Mouse (Mus musculus) layer of hippocampus, postnatal 10 days (tissue): ENCODE results near the gene Tnks2. TPM values are rescaled to one million over a fixed set of nuclear protein-coding genes. Genes with fewer than 3 reads are reported as not detected.
A peak's percentile ranks its signal among the peaks of the same experiment; 100 is the strongest.

Source experiments
- DNase-seq, 2 experiments: peaks; one replicate each; pipeline ENCODE4 v3.0.0; 2021; ENCODE audit warnings: low spot score in 2 of 2
- total RNA-seq, 2 experiments: library from RNA; stranded (reverse); gene quantifications; 2 replicates each; pipeline ENCODE4 v1.2.3; 2021

The Tnks2 gene
- total RNA-seq, 2 experiments from 2014 or later: 137 to 143 TPM

DNA sequence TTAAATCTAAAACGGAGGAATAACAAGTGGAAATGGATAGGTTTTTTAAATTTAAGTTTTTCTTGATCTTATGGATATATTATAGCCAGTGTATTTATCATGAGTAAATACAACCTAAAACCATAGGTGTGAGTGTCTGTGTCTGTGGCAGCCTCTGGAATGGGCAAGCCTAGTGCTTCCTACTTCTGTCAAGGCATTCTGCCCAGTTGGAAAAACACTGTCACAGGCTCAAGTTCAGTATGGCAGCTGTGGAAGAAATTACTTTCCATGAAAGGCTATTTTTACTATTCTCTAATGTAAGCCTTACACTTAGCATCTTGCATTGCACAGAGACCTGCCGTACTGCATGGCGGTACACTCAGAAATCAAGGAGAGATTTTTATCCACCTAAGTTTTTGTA is 57.7 kb downstream of the Tnks2 start:
- no peak for DNase-seq

DNA sequence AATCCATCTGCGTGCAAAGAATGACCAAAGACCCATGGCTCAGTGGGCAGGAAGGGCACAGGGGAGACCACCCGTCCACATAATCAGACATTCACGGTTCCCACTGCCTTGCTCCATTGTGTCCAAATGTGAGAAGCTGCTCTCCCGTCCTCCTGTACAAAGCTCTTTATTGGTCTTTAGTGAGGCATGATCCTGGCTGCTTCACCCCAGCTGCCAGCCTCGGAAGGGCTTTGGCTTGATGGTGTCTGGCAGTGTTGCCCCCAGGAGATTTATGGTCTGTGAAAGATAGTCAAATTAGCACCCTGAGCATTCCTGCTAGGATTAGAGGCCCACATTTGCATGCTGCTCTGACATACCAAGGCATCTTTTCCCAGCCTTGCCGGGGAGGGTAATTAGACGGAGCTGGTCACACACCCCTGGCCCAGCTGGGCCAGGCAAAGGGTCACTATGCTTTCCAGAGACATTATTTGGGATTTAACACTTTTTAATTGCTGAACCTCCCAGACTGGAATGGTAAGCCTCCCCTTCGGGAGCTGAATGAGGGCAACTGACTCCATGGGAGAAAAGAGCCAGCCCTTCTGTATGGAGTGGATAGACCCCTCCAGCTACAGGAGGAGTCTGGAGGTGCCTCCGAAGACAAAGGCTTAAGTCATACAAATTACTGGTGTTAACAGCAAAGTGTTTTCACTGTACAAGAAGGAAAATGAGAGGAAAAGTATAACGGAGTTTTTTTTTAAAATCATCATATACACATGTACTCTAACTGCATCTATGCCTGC is 62.9 kb downstream of the Tnks2 start:
- peak in 1 of 2 experiments; percentile 24 for DNase-seq

DNA sequence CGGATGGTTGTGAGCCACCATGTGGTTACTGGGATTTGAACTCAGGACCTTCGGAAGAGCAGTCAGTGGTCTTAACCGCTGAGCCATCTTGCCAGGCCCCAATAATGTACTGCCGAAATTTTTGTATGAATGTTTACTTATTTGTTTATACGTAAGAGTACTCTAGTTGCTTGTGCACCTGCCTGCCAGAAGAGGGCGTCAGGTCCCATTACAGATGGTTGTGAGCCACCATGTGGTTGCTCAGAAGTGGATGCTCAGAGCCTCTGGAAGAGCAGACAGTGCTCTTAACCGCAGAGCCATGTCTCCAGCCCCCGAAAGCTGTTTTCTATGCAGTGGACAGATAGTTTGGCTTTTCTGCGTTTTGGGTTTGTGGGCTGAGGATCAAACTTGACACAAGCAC is 63.7 kb downstream of the Tnks2 start:
- peak in 1 of 2 experiments; percentile 37 for DNase-seq

DNA sequence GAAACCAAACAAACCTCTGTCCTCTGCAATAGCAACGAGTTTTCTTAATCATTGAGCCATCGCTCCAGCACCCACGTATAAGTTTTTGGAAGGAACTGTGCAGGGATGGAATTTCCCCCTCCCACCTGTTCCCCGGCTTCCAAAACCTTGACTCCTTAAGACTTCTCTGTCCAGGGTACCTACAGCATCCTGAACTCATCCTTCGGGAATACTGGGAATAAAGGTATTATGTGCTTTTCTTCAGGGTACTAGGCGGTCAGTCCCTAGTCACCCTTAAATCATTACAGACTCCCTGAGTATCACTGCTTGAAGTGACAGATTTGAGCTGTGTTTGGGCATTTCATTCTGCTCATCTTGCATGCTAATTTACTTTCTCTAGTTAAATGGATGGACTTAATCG is 69.3 kb downstream of the Tnks2 start:
- no peak for DNase-seq

DNA sequence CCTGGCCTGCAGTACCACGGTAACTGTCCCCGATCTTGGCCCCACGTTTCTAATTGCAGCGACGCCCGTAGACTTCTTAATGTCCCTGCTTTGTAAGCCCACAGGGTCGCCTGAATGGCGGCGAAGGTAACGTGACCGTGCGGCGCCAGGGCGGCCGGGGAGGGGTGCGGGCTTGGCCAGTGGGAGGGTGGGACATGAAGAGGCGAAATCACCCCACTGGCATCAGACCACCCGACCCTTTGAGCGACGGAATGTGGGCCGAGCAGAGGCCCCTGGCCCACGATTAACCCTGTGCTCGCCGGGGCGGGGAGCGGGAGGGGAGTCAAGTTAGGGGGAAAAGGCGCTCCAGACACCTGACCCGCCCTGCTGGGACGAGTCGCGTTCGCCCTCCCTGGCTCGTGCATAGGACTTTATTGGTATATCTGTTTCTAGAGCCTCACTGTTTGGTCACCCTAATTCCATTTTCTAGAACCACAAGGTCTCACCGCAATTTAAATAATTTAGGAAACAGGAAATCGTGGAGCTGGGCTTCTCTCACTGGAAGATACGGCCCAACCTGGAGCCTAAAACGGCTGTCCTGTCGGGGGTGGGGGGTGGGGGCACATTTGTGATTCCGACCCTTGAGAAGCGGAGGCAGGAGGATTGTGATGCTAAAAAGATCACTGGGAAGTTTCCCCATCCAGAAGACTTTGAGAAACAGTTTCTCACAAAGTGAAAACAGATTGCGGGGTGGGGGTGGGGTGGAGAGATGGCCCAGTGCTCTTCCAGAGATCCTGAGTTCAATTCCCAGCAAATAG is 70.4 kb downstream of the Tnks2 start:
- DNase-seq: peak; percentile 73 to 76

DNA sequence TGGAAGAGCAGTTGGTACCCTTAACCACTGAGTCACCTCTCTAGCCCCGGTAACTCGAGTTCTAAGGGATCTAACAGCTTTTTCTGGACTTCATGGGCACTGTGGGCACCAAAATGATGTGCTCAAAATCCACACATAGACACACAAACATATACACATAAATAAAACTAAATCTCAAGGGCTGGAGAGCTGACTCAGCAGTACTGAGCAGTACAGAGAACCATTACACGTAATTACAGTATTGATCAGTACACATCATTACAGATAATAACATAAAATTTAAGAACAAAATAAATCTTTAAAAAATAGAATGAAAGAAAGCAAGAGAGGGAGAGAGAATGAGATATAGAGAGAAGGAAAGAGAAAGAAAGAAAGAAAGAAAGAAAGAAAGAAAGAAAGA is 75.1 kb downstream of the Tnks2 start:
- DNase-seq: no peak

DNA sequence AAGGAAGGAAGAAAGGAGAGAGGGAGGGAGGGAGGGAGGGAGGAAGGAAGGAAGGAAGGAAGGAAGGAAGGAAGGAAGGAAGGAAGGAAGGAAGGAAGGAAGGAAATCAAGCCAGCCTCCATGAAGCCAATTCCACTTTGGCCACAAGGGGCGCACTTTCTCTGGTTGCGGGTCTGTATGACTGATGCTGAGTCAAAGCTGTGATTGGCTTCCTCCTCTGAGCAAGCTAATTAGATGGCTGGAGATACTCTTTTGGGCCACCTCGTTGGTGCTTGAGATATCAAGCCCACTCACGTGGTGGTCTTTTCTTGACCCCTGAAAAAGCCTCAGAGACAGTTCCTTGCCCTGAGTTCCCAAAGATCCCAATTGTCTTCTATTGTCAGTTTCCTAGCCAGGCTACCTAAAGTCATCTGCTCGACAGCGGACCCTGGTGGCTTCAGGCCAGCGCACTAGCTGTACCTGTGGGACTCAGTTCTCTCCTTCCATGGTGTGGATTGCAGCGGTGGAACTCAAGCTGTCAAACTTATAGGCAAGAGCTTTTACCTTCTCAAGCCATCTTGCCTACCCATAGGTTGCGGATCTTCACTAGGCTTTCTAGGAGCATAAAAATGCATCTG is 75.8 kb downstream of the Tnks2 start:
- peak; percentile 62 to 68 for DNase-seq

DNA sequence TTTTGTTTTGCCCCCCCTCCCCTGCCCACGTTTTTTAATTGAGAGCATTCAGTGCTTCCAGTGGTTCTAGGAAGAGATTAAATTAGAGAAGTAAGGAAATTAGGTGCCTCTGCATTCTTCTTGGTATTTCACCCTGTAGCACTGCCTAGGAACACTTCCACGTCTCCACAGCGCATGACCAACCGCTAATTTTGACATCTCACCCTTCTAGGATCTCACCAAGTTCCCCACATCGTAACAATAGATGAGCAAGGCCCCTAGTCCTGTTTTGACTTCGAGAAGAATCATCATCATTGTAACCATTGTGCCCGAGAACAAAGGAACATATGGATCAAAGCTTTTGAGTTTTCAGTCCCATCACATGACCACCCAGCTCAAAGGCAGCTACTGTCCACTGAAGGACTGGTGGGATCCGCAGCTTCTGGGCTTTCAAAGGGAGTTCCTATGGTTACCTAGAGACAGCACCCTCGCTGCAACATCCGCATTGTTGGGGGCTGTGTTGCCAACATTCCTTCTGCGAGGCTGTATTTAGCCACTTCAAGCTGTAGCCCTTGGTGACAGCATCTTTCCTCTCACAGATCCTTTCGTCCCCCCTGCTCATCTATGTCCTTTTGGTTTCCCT is 76.5 kb downstream of the Tnks2 start:
- DNase-seq: peak; percentile 40 to 49

DNA sequence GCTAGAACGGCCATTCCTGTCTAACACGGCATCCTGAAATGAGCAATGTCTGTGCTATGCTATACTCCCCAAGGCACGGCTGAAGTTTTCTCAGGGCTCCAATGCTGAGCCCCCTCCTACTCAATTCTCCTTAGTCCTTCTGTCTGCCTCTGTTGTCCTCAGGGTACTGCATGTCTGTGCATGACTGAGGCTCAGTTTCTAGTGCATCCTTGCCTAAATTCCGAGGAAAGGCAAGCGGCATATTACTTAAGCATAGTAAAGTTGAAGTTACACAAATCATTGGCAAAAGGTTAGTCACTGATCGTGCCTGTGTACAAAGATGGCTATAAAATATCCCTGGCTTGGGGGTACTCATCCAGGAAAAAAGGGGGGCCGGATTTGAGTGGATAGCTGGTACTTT is 79.0 kb downstream of the Tnks2 start:
- no peak for DNase-seq

DNA sequence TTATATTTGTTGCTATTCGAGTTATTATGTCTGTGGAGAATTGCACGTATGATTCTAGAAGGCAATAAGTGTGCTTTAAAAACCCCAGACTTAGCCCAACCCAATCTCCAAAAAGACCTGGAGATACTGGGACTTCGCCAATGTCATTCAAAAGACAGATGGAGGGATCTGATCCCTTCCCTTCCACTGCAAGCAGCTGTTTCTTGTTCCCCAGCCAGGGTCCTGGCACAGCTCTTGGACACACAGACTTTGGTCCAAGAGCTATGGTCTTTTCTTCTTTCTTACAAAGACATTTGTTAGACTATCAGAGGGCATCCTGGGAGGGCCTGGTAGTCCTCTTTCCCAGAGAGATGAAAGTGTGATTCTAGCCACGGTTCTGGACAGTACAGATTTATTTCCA is 82.2 kb downstream of the Tnks2 start:
- no peak for DNase-seq

DNA sequence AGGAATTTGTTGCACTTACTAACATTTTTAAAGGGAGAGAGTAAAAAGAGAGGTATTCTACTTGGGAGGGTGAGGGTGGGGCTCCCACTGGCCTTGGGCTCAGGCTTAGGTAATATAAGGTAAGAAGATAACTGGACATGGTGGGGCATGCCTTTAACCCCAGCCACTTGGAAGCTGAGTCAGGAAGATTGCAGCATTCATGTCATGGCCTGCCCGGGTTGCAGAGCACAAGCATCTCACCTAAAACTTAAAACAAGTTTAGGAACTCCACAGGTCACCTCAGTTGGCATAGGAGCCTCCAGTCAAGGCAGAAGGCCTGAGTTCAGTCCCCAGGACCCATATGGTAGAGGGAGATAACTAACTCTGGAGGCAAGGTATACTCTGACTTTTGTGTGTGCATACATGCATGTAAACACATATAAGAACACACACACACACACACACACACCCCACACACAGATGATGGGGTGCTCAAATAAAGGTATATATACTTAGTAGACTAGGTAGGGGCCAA is 82.9 kb downstream of the Tnks2 start:
- no peak for DNase-seq

DNA sequence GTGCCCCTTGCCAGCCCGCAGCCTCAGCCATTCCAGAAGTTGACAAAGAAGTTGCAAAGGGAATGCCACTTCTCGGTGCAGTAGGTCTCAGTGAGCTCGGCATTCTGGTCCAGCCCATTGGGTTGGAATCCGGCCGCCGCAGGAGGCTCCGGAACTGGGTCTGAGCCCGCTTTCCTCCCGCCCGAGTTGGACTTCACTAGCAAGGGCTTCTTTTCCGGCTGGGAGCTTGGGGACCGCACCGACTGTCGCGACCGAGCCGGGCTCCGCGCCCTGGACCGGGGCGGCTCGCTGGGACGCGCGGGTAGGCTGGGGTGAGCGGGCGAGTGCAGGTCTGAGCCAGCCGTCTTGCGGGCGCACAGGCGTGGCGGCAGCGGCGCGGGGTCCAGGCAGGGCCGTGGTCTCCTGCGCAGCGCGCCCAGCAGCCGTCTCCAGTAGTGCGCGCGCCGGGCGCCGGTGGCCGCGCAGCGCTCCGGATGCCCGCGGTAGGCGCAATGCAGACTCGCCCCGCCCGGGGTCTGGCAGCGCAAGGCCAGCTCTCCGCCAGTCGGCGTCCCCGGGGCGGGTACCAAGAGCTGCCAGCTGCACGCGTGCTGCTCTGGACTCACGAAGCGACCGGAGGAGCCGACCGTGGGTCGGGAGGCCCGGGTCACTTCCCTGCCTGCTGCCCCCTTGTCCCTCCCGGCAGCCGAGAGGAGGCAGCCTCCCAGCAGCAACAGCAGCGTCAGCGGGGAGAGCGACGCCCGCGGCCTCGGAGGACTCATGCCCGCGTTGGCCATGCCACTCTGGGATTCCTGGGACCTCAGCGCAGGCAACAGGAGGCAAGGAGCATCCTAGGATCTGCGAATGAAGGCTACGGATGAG is 84.6 kb downstream of the Tnks2 start:
- peak; percentile 90 to 91 for DNase-seq

DNA sequence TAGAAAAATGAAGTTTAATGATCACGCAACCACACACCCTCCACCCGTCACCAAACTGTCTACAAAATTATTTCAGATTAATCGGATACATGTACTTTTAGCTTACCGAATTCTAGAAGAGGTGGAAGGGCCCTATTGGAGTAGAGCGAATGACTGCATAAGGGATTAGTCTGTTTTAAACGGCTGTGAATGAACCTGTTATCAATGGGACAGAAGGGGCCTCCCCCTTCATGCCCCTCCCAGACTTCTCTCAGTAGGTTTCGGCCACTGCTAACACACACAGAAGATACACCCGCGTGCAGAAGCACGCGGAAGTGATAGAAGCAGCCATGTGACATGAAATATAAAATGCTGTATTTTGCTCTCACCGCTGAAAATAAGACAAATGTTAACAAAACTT is 85.4 kb downstream of the Tnks2 start, which contains the start of gene Fgfbp3:
Fgfbp3 (minus strand) TSS at position 150 of the 400 bp plus-strand sequence.
- no peak for DNase-seq

DNA sequence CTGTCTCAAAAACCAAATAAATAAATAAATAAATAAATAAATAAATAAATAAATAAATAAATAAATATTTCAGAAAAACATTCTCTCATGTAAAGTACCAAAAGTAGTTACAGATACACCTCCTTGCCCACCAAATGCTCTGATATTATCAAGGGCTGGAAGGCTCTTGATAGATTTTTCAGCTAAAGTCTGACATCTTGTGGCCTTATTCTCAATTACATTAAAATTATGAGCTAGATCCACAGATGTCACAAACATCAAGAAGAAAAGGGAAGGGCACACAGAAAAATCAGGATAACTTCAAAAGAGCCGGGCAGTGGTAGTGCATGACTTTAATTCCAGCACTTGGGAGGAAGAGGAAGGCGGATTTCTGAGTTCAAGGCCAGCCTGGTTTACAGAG is 88.0 kb downstream of the Tnks2 start:
- DNase-seq: no peak

DNA sequence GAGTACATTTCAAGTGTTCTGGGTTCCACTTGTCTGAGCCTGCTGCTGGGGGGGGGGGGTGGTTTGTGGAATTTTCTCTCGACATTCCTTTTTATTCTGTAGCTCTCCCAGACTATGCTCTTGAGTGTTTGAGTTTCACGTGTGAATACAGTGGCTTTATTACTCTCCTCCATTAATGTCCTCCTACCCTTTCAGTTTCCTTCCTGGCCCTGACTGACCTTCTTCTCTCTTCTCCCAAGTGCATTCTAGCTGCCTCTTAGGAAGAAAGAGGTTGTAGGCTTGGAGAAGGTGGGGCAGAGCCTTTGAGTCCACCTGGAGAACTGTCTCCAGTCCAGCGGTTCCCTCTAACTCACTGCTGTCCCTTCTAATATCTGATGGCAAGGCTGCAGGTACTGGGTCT is 88.9 kb downstream of the Tnks2 start:
- DNase-seq: no peak

DNA sequence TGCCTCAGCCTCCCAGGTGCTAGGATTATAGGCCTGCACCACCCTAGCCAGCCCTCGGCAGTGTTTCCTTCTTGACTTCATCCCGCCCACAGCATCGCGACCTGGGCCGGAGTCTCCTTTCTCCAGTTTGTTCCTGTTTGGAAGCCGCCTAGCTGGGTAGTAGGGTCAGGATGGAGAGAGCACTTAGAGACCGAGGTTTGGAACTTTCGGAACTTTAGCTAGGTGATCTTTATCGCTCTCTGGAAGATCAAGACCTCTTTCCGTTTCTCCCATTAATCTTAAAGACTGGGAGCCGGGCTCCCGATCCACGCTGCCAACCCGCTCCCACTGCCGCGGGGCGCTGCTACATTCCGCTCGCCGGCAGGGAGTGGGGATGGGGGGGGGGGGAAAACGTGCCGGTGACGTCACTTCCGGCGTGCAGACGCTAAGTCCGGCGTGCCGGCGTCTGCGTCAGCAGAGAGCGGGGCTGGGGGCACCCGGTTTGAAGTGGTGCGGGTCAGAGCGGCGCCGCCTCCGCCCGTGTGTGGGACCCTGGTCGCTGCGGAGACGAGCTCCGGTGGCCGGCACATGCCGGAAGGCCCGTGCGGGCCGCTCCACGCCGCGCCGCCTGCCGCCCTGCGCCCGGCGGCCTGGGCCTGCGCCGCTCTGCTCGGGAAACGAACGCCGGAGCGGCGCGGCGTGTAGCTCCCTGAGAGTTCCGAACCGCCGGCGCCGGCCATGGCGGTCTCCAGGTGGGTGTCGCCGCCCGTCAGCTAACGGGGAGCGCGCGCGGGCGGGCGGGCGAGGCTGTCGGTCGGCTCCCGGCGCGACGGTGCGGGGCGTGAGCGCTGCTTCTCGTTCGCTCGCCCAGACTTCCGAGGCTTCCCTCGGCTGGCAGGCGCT is 91.9 kb downstream of the Tnks2 start, which contains the start of gene Btaf1:
Btaf1 (plus strand) TSS at position 409 of the 882 bp plus-strand sequence.
- DNase-seq: peak; percentile 88 to 93

DNA sequence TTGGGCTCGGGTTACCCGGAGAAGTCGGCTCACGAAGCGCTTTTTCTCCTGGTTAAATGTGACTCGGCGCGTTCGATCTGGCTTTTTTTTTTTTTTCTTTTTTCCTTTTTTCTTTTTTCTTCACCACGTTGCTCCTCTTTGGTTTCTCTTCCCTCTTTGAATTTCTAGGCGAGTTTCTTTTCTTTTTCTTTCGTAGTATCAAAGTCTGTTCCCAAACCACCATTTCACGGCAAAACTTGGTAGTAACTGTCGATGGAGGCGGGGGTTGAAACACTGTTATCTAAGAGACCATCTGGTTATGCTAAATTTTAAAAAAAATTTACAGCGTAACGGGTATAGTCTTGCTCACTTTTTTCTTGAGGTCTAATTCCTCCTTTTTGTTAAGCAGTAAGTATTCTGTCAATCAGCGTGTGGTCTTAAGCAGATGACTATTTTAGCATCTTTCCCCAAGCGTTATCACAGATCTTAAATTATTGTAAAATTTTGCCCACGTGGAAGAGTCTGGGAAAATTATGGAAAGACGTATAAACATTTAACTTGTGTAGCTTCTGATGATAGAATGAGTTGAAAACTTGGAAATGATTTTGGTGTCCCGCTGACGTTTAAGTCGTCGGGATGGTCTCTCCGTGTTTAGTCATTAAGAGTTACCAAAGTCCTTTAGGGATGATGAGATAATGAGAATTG is 92.7 kb downstream of the Tnks2 start:
- DNase-seq: no peak

DNA sequence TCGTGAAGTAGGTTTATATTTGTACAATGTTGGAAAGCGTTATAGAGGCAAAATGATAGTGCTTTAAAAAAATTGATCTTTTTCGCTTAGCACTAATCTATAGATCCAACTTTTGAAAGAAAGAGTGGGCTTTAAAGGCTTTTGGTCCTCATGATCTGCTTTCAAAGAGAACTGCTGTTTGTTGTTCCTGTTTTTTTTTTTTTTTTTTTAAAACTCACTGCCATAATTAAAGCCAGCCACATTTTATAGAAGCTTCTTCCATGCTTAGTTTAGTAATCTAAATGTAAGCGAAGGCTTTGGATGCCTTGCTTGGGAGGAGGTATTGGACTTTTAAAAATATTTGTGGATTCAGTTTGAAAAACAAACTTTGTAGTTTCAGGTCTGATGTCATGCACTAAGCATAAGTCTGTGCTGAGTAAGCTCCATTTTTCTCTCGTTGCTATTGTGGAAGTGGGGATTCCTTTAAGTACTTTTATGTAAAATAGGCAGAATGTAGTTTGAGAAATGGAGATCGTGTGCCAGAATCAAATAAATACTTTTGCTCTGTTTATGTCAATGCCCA is 93.8 kb downstream of the Tnks2 start:
- DNase-seq: no peak
